Mouse (Mus musculus): ENCODE measurements around the gene Tbc1d10c. TPM values are rescaled to one million over a fixed set of nuclear protein-coding genes. Genes with fewer than 3 reads are reported as not detected.

The Tbc1d10c gene
- polyA plus RNA-seq, 1 experiment from 2014 or later: 4.0 TPM

- no peaks in the 10 kb centered on the region for H3K27me3 ChIP-seq (replicated peaks)
- no peak overlapping the region for H3K9ac ChIP-seq
- WGBS: 88% methylated on average over 7 of the region's 7 CpGs
- no peak for ATAC-seq (ENCODE audit: insufficient read depth, low FRiP score, low read depth)
- no peaks in the 10 kb centered on the region for H3K9me3 ChIP-seq
- no peak overlapping the region for H3K4me2 ChIP-seq
- no peak overlapping the region for H3K27ac ChIP-seq
- H3K4me3 ChIP-seq (replicated peaks): no peak overlapping the region
- H3K4me1 ChIP-seq: peaks cover 32% of the 10 kb centered on the region
- H3K36me3 ChIP-seq: no peaks in the 10 kb centered on the region
Measured at GRCm38 (mm10) chr19:4226779-4227178, 35.7 kb upstream of the Tbc1d10c start.

GRCm38 (mm10) chr19:4222165-4222564, 31.1 kb upstream of the Tbc1d10c start:
- peak overlapping the region; percentile 33; the same call in 1 of the 2 replicates for H3K4me2 ChIP-seq
- H3K27ac ChIP-seq: no peak overlapping the region
- no peak overlapping the region for H3K9ac ChIP-seq

GRCm38 (mm10) chr19:4220957-4221743, 30.1 kb upstream of the Tbc1d10c start:
- Histone ChIP-seq H3K4me1 (peaks cover 48% of the 10 kb centered on the region), H3K4me2 (peak overlapping the region; percentile 33), H3K9ac (peak overlapping the region; percentile 1; the same call in 1 of the 2 replicates), H3K9me3 (no peaks in the 10 kb centered on the region), H3K27ac (peak overlapping the region; percentile 68), H3K4me3 (replicated peaks) (peak overlapping the region; percentile 2; the same call in 1 of the 2 replicates), H3K27me3 (replicated peaks) (no peaks in the 10 kb centered on the region), H3K36me3 (no peaks in the 10 kb centered on the region)
- 28% methylated on average over 14 of the region's 14 CpGs for whole genome bisulfite sequencing
- ATAC-seq (ENCODE audit: insufficient read depth, low FRiP score, low read depth): peak; percentile 61

More at GRCm38 (mm10) chr19:4222165-4222564, 31.1 kb upstream of the Tbc1d10c start:
- no peaks in the 10 kb centered on the region for H3K9me3 ChIP-seq
- ATAC-seq (ENCODE audit: insufficient read depth, low FRiP score, low read depth): no peak
- no peaks in the 10 kb centered on the region for H3K27me3 ChIP-seq (replicated peaks)
- H3K36me3 ChIP-seq: no peaks in the 10 kb centered on the region
- WGBS: 58% methylated on average over 11 of the region's 11 CpGs
- H3K4me3 ChIP-seq (replicated peaks): no peak overlapping the region
- H3K4me1 ChIP-seq: peaks cover 38% of the 10 kb centered on the region

- WGBS: 18% methylated on average over 4 of the region's 4 CpGs
- H3K4me1 ChIP-seq: peaks cover 53% of the 10 kb centered on the region
- no peak overlapping the region for H3K4me3 ChIP-seq (replicated peaks)
- peak; percentile 28; the same call in 1 of the 2 replicates for ATAC-seq (ENCODE audit: insufficient read depth, low FRiP score, low read depth)
- no peaks in the 10 kb centered on the region for H3K27me3 ChIP-seq (replicated peaks)
- H3K27ac ChIP-seq: peak overlapping the region; percentile 68
- H3K4me2 ChIP-seq: peak overlapping the region; percentile 33; the same call in 1 of the 2 replicates
- 0 out of 2 replicates have a peak overlapping the region, but pooled peaks have one; percentile 1 for H3K9ac ChIP-seq
- no peaks in the 10 kb centered on the region for H3K9me3 ChIP-seq
- H3K36me3 ChIP-seq: no peaks in the 10 kb centered on the region
Measured at GRCm38 (mm10) chr19:4220416-4220815, 29.3 kb upstream of the Tbc1d10c start.

GRCm38 (mm10) chr19:4219943-4220342, 28.9 kb upstream of the Tbc1d10c start:
- H3K4me1 ChIP-seq: peaks cover 55% of the 10 kb centered on the region
- H3K9ac ChIP-seq: no peak overlapping the region
- 78% methylated on average over 6 of the region's 6 CpGs for WGBS
- H3K27me3 ChIP-seq (replicated peaks): no peaks in the 10 kb centered on the region
- no peak overlapping the region for H3K4me2 ChIP-seq
- no peaks in the 10 kb centered on the region for H3K9me3 ChIP-seq
- H3K4me3 ChIP-seq (replicated peaks): no peak overlapping the region
- peak overlapping the region; percentile 68; the same call in 1 of the 2 replicates for H3K27ac ChIP-seq
- no peak for ATAC-seq (ENCODE audit: insufficient read depth, low FRiP score, low read depth)
- H3K36me3 ChIP-seq: no peaks in the 10 kb centered on the region

- H3K27me3 ChIP-seq (replicated peaks): no peaks in the 10 kb centered on the region
- H3K9me3 ChIP-seq: no peaks in the 10 kb centered on the region
- no peak overlapping the region for H3K4me3 ChIP-seq (replicated peaks)
- H3K27ac ChIP-seq: no peak overlapping the region
- H3K4me1 ChIP-seq: peaks cover 58% of the 10 kb centered on the region
- H3K36me3 ChIP-seq: no peaks in the 10 kb centered on the region
- H3K4me2 ChIP-seq: no peak overlapping the region
- no peak for ATAC-seq (ENCODE audit: insufficient read depth, low FRiP score, low read depth)
- H3K9ac ChIP-seq: no peak overlapping the region
- 64% methylated on average over 1 of the region's 1 CpGs for WGBS
Measured at GRCm38 (mm10) chr19:4218784-4219183, 27.7 kb upstream of the Tbc1d10c start.

GRCm38 (mm10) chr19:4218293-4218692, 27.2 kb upstream of the Tbc1d10c start:
- Histone ChIP-seq H3K4me2 (no peak overlapping the region), H3K36me3 (no peaks in the 10 kb centered on the region), H3K4me1 (peaks cover 63% of the 10 kb centered on the region), H3K27me3 (replicated peaks) (no peaks in the 10 kb centered on the region), H3K4me3 (replicated peaks) (no peak overlapping the region), H3K9ac (no peak overlapping the region), H3K9me3 (no peaks in the 10 kb centered on the region), H3K27ac (peak overlapping the region; percentile 57)
- no peak for ATAC-seq (ENCODE audit: insufficient read depth, low FRiP score, low read depth)
- WGBS: 80% methylated on average over 11 of the region's 11 CpGs

GRCm38 (mm10) chr19:4217855-4218254, 26.8 kb upstream of the Tbc1d10c start:
- H3K4me2 ChIP-seq: peak overlapping the region; percentile 92; the same call in 1 of the 2 replicates

GRCm38 (mm10) chr19:4217140-4217539, 26.1 kb upstream of the Tbc1d10c start:
- Histone ChIP-seq H3K27ac (peak overlapping the region; percentile 57), H3K4me1 (peaks cover 67% of the 10 kb centered on the region), H3K36me3 (no peaks in the 10 kb centered on the region), H3K27me3 (replicated peaks) (no peaks in the 10 kb centered on the region), H3K4me2 (peak overlapping the region; percentile 92), H3K9me3 (no peaks in the 10 kb centered on the region), H3K9ac (peak overlapping the region; percentile 24; the same call in 1 of the 2 replicates), H3K4me3 (replicated peaks) (peak overlapping the region; percentile 57; the same call in 1 of the 2 replicates)
- WGBS: 15% methylated on average over 5 of the region's 5 CpGs
- ATAC-seq (ENCODE audit: insufficient read depth, low FRiP score, low read depth): no peak

More at GRCm38 (mm10) chr19:4217855-4218254, 26.8 kb upstream of the Tbc1d10c start:
- Histone ChIP-seq H3K4me3 (replicated peaks) (no peak overlapping the region), H3K27ac (peak overlapping the region; percentile 57), H3K27me3 (replicated peaks) (no peaks in the 10 kb centered on the region), H3K9ac (no peak overlapping the region), H3K9me3 (no peaks in the 10 kb centered on the region), H3K36me3 (no peaks in the 10 kb centered on the region), H3K4me1 (peaks cover 67% of the 10 kb centered on the region)
- 30% methylated on average over 3 of the region's 3 CpGs for WGBS
- ATAC-seq (ENCODE audit: insufficient read depth, low FRiP score, low read depth): no peak

- Histone ChIP-seq H3K9ac (no peak overlapping the region), H3K27me3 (replicated peaks) (no peaks in the 10 kb centered on the region), H3K4me3 (replicated peaks) (peak overlapping the region; percentile 57), H3K4me1 (peaks cover 57% of the 10 kb centered on the region), H3K27ac (peak overlapping the region; percentile 57), H3K36me3 (no peaks in the 10 kb centered on the region), H3K4me2 (peak overlapping the region; percentile 92), H3K9me3 (no peaks in the 10 kb centered on the region)
- ATAC-seq (ENCODE audit: insufficient read depth, low FRiP score, low read depth): no peak
- WGBS: 11% methylated on average over 14 of the region's 14 CpGs
Measured at GRCm38 (mm10) chr19:4216041-4216685, 25.1 kb upstream of the Tbc1d10c start.

- no peaks in the 10 kb centered on the region for H3K36me3 ChIP-seq
- H3K4me3 ChIP-seq (replicated peaks): peak overlapping the region; percentile 57
- H3K27me3 ChIP-seq (replicated peaks): no peaks in the 10 kb centered on the region
- peak overlapping the region; percentile 92 for H3K4me2 ChIP-seq
- H3K27ac ChIP-seq: peak overlapping the region; percentile 92
- WGBS: under 1% methylated on average over 16 of the region's 21 CpGs
- H3K4me1 ChIP-seq: peaks cover 50% of the 10 kb centered on the region
- H3K9me3 ChIP-seq: no peaks in the 10 kb centered on the region
- no peak for ATAC-seq (ENCODE audit: insufficient read depth, low FRiP score, low read depth)
- H3K9ac ChIP-seq: peak overlapping the region; percentile 91; the same call in 1 of the 2 replicates
Measured at GRCm38 (mm10) chr19:4215451-4215840, 24.4 kb upstream of the Tbc1d10c start.

Measured in stomach, embryonic 15.5 days (tissue).